Mouse (Mus musculus): ENCODE data around the gene Pla2g12b.

DNA sequence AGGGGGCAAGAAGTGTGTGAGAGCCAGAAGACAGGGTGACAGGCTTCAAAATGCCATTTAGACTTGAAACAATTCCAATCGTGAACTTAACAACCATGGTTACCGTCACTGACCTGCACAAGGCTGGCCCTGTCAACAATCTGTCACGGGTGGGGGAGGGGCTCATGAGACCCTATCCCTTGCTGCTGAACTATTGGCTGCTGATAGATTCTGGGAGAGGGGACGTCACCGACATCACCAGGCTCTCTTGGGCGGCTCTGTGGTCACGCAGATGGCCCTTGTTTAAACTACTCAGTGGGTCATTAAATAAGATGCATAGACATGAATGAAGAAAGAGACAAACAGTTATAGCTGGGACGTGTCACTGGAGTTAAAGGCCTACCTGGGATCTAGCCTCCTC, 41.2 kb downstream of the Pla2g12b start:
- TF ChIP-seq POLR2A (IDR thresholded peaks at IDR 0.05; ENCODE audit: low read depth, low read length) (no peak), CTCF (IDR thresholded peaks at IDR 0.05; ENCODE audit: borderline replicate concordance, insufficient read depth, low read length) (no peak)

Measured in embryonic fibroblast, embryonic 13.5 days (primary cell).